Mouse (Mus musculus) G1E (cell line): ENCODE data around the gene Spag6l. TPM values are rescaled to one million over a fixed set of nuclear protein-coding genes. Genes with fewer than 3 reads are reported as not detected.
"Not testable (repeated sequence)": the region's sequence is repeated elsewhere in the genome, so short reads cannot be mapped to it uniquely, and the experiment has no call there.

Experiments used
- ATAC-seq: 2 replicates; pipeline ENCODE4 v1.8.0; 2016; ENCODE audit warnings: mild to moderate bottlenecking; ENCODE audit not compliant: insufficient number of reproducible peaks, poor library complexity, low FRiP score, severe bottlenecking; ENCODE audit errors: extremely low read depth
- DNase-seq: peaks from one replicate; pipeline ENCODE4 v3.0.0; 2012; ENCODE audit warnings: low spot score
- H3K27me3 ChIP-seq: 2 replicates; pipeline ENCODE4 v1.6.1; 2012; ENCODE audit warnings: mild to moderate bottlenecking, low read length, inconsistent platforms; ENCODE audit not compliant: insufficient read depth
- H3K36me3 ChIP-seq: replicated peaks from 2 replicates; pipeline ENCODE3; 2012; ENCODE audit warnings: mild to moderate bottlenecking, inconsistent platforms
- H3K4me1 ChIP-seq: 2 replicates; pipeline ENCODE4 v1.6.1; 2012; ENCODE audit warnings: low read depth, low read length, inconsistent platforms, mixed read lengths; ENCODE audit not compliant: insufficient read depth
- H3K4me3 ChIP-seq: 2 replicates; pipeline ENCODE4 v1.5.1; 2012; ENCODE audit warnings: low read depth, mild to moderate bottlenecking, inconsistent platforms, low read length, moderate library complexity, mixed read lengths
- H3K9me3 ChIP-seq: replicated peaks from 2 replicates; pipeline ENCODE4 v1.6.1; 2012; ENCODE audit warnings: inconsistent platforms
- CTCF ChIP-seq: IDR thresholded peaks from 2 replicates; pipeline ENCODE4 v1.5.1; 2012; ENCODE audit warnings: low read depth, low read length, inconsistent platforms, mixed read lengths
- GATA1 ChIP-seq: IDR thresholded peaks from 2 replicates; pipeline ENCODE4 v1.6.1; 2012; ENCODE audit warnings: borderline replicate concordance, low read length, inconsistent platforms, mixed read lengths
- GATA2 ChIP-seq: IDR thresholded peaks from 2 replicates; pipeline ENCODE4 v1.6.1; 2012; ENCODE audit warnings: low read depth, low read length, inconsistent platforms, borderline replicate concordance
- POLR2AphosphoS5 ChIP-seq: IDR thresholded peaks from 2 replicates; pipeline ENCODE4 v1.6.1; 2012; ENCODE audit warnings: low read depth, low read length, inconsistent platforms; ENCODE audit not compliant: insufficient replicate concordance
- TAL1 ChIP-seq: conservative IDR thresholded peaks from 2 replicates; pipeline ENCODE4 v1.6.1; 2012; ENCODE audit warnings: low read depth, low read length, inconsistent platforms, mixed read lengths
- polyA plus RNA-seq: library from polyadenylated mRNA; stranded (reverse); fragments of >175 nt; gene quantifications from 2 replicates; pipeline ENCODE4 v1.2.3, GENCODE M21; 2012
- total RNA-seq, 2 experiments: library from RNA; stranded (forward) in 1 of 2; stranded (reverse) in 1 of 2; fragments of 200-1000 nt in 1 of 2; fragments of >200 nt in 1 of 2; fragmentation: Nextera tagmentation in 1 of 2; gene quantifications; 2 replicates each; pipeline ENCODE4 v1.2.3; 2014 to 2017

Spag6l gene
- total and polyA plus RNA-seq, 3 experiments = 0.16 TPM; not detected in 2

GRCm38 (mm10) chr16:16865217-16865616 lies 36.0 kb upstream of the Spag6l start:
- Histone ChIP-seq H3K4me3 (no peak overlapping the region), H3K36me3 (no peaks in the 10 kb centered on the region), H3K9me3 (no peaks in the 10 kb centered on the region), H3K27me3 (peaks cover 23% of the 10 kb centered on the region), H3K4me1 (peaks cover 18% of the 10 kb centered on the region)
- ATAC-seq = no peak
- no peak for DNase-seq
- TF ChIP-seq GATA1 (no peak), POLR2AphosphoS5 (no peak), CTCF (no peak), GATA2 (no peak), TAL1 (no peak)

- Histone ChIP-seq H3K4me1 (peaks cover 14% of the 10 kb centered on the region), H3K36me3 (no peaks in the 10 kb centered on the region), H3K9me3 (no peaks in the 10 kb centered on the region), H3K27me3 (peaks cover 28% of the 10 kb centered on the region), H3K4me3 (no peak within 1 kb of the TSS)
- ATAC-seq (no peak), DNase-seq (no peak)
- TF ChIP-seq POLR2AphosphoS5 = no peak
- TF ChIP-seq CTCF = no peak
- TF ChIP-seq GATA2 = no peak
- no peak for TF ChIP-seq GATA1
- no peak for TF ChIP-seq TAL1
These were observed 34.7 kb upstream of the Spag6l start, which contains the start of gene Igll1 for GRCm38 (mm10) chr16:16863978-16864377. Igll1 (minus strand) TSS chr16:16863985.

- TF ChIP-seq CTCF = no peak
- TF ChIP-seq GATA1 = no peak
- TF ChIP-seq POLR2AphosphoS5 = no peak
- no peak for TF ChIP-seq GATA2
- TF ChIP-seq TAL1 = no peak
- Histone ChIP-seq H3K9me3 (no peaks in the 10 kb centered on the region), H3K4me1 (peaks cover 14% of the 10 kb centered on the region), H3K4me3 (no peak overlapping the region), H3K27me3 (peaks cover 34% of the 10 kb centered on the region), H3K36me3 (no peaks in the 10 kb centered on the region)
- ATAC-seq (no peak), DNase-seq (no peak)
These were observed 33.0 kb upstream of the Spag6l start for GRCm38 (mm10) chr16:16862288-16862687.

GRCm38 (mm10) chr16:16856731-16857476 lies 27.6 kb upstream of the Spag6l start:
- H3K9me3 ChIP-seq = no peaks in the 10 kb centered on the region
- no peak for DNase-seq
- H3K4me1 ChIP-seq = no peaks in the 10 kb centered on the region
- no peak overlapping the region for H3K4me3 ChIP-seq
- H3K36me3 ChIP-seq = no peaks in the 10 kb centered on the region
- TF ChIP-seq TAL1 (no peak), GATA2 (no peak), CTCF (no peak), POLR2AphosphoS5 (no peak)
- peaks cover 37% of the 10 kb centered on the region for H3K27me3 ChIP-seq
- no peak for ATAC-seq

GRCm38 (mm10) chr16:16856054-16856453 lies 26.8 kb upstream of the Spag6l start:
- not testable (repeated sequence) for H3K4me1 ChIP-seq, H3K4me3 ChIP-seq, DNase-seq, H3K36me3 ChIP-seq, H3K9me3 ChIP-seq, ATAC-seq
- peaks cover 34% of the 10 kb centered on the region for H3K27me3 ChIP-seq

- no peak for TF ChIP-seq GATA2
- no peak for TF ChIP-seq GATA1
- no peak for TF ChIP-seq POLR2AphosphoS5
- TF ChIP-seq CTCF = no peak
- TF ChIP-seq TAL1 = no peak
- Histone ChIP-seq H3K36me3 (no peaks in the 10 kb centered on the region), H3K9me3 (no peaks in the 10 kb centered on the region), H3K4me1 (no peaks in the 10 kb centered on the region), H3K4me3 (no peak overlapping the region), H3K27me3 (peaks cover 29% of the 10 kb centered on the region)
- DNase-seq = no peak
- no peak for ATAC-seq
These were observed 26.3 kb upstream of the Spag6l start for GRCm38 (mm10) chr16:16855541-16855940.

GRCm38 (mm10) chr16:16854836-16855235 lies 25.6 kb upstream of the Spag6l start:
- TF ChIP-seq POLR2AphosphoS5 (no peak), CTCF (peak; percentile 41; the same call in 1 of the 2 replicates)
- no peaks in the 10 kb centered on the region for H3K9me3 ChIP-seq
- DNase-seq (no peak), ATAC-seq (no peak)
- H3K36me3 ChIP-seq = no peaks in the 10 kb centered on the region
- H3K4me1 ChIP-seq = no peaks in the 10 kb centered on the region
- H3K4me3 ChIP-seq = no peak overlapping the region
- peaks cover 27% of the 10 kb centered on the region for H3K27me3 ChIP-seq
